Mouse (Mus musculus): Measurements from ENCODE around the gene Gm20696. TPM values are rescaled to one million over a fixed set of nuclear protein-coding genes. Genes with fewer than 3 reads are reported as not detected.

Gene Gm20696
- polyA plus RNA-seq, 1 experiment from 2014 or later: 2.3 TPM

DNA sequence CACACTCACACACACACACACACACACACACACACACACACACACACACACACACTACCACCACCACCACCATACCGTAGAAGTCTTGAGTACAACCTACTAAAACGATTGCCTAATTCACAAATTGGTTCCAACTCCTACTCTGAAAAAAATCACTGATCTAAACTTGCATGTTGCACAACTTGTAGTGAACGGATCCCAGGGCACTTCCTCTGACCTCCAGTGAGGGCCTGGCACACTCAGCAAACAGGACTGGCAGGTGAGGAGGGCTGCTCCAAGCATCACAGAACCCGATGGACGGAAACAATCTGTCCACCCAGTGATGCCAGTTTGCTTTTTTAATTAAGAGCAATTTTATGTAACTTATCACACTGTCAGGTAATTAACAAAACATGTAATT, 413.8 kb downstream of the Gm20696 start:
- no peak overlapping the region for H3K27ac ChIP-seq (ENCODE audit: low read length)
- H3K4me2 ChIP-seq (ENCODE audit: low read depth, low read length): no peak overlapping the region
- no peak overlapping the region for H3K9ac ChIP-seq (ENCODE audit: low read length)
- no peaks in the 10 kb centered on the region for H3K9me3 ChIP-seq (replicated peaks; ENCODE audit: control insufficient read depth, low read length)
- no peaks in the 10 kb centered on the region for H3K27me3 ChIP-seq (ENCODE audit: control insufficient read depth, insufficient read depth, low read length)
- H3K36me3 ChIP-seq (ENCODE audit: control insufficient read depth, insufficient read depth): no peaks in the 10 kb centered on the region
- no peak overlapping the region for H3K4me3 ChIP-seq (ENCODE audit: low read length)
- peaks cover 13% of the 10 kb centered on the region for H3K4me1 ChIP-seq (ENCODE audit: control insufficient read depth, insufficient read depth, low read length)
- WGBS: 81% methylated on average over 5 of the region's 5 CpGs
- no peak for ATAC-seq (replicated peaks; ENCODE audit: extremely low read depth, insufficient read depth, low FRiP score)

DNA sequence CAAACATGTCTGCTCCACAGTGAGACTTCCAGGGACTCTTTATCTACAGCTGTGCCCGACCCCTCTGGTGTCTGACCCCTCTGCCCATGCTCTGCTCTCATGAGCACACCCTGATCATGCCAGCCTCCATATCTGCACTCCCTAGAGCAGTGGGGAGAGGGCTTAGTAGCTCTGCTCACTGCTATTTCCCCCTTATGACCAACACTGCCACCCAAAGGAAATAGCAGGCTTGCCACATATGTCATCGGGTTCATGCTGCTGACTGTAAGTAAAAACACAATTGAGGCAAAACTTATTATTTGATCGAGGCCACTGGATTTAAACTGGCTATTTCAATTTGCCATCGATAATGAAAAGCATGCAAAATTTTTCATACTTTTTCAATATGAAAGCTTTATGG, 414.7 kb downstream of the Gm20696 start:
- Histone ChIP-seq H3K4me2 (ENCODE audit: low read depth, low read length) (no peak overlapping the region), H3K27me3 (ENCODE audit: control insufficient read depth, insufficient read depth, low read length) (no peaks in the 10 kb centered on the region), H3K27ac (ENCODE audit: low read length) (no peak overlapping the region), H3K4me3 (ENCODE audit: low read length) (no peak overlapping the region), H3K9me3 (replicated peaks; ENCODE audit: control insufficient read depth, low read length) (no peaks in the 10 kb centered on the region), H3K4me1 (ENCODE audit: control insufficient read depth, insufficient read depth, low read length) (peaks cover 13% of the 10 kb centered on the region), H3K9ac (ENCODE audit: low read length) (no peak overlapping the region), H3K36me3 (ENCODE audit: control insufficient read depth, insufficient read depth) (no peaks in the 10 kb centered on the region)
- ATAC-seq (replicated peaks; ENCODE audit: extremely low read depth, insufficient read depth, low FRiP score): no peak; the same call in 1 of the 2 replicates
- 74% methylated on average over 4 of the region's 4 CpGs for WGBS

DNA sequence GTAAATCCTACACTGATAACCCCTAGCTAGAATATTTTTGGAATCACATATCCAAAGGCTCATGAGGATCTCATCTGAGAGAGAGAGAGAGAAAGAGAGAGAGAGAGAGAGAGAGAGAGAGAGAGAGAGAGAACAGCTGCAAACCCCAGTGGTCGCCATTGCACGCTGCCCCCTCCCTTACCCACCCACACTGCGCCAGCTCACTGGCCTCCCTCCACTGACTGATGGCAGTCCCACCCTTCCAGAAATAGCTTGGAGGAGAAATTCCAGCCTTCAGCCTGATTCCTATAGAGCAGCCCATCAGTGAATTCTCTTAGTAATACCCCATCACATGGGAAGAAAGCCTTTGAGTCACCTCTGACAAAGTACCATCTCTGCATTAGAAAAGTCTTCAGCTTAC, 415.4 kb downstream of the Gm20696 start:
- Histone ChIP-seq H3K36me3 (ENCODE audit: control insufficient read depth, insufficient read depth) (no peaks in the 10 kb centered on the region), H3K9me3 (replicated peaks; ENCODE audit: control insufficient read depth, low read length) (no peaks in the 10 kb centered on the region), H3K27ac (ENCODE audit: low read length) (peak overlapping the region; percentile 33; the same call in 1 of the 2 replicates), H3K4me3 (ENCODE audit: low read length) (no peak overlapping the region), H3K27me3 (ENCODE audit: control insufficient read depth, insufficient read depth, low read length) (no peaks in the 10 kb centered on the region), H3K4me1 (ENCODE audit: control insufficient read depth, insufficient read depth, low read length) (peaks cover 13% of the 10 kb centered on the region), H3K4me2 (ENCODE audit: low read depth, low read length) (peak overlapping the region; percentile 0; the same call in 1 of the 2 replicates), H3K9ac (ENCODE audit: low read length) (no peak overlapping the region)
- ATAC-seq (replicated peaks; ENCODE audit: extremely low read depth, insufficient read depth, low FRiP score): peak; percentile 70; the same call in 1 of the 2 replicates
- 43% methylated on average over 3 of the region's 3 CpGs for WGBS

DNA sequence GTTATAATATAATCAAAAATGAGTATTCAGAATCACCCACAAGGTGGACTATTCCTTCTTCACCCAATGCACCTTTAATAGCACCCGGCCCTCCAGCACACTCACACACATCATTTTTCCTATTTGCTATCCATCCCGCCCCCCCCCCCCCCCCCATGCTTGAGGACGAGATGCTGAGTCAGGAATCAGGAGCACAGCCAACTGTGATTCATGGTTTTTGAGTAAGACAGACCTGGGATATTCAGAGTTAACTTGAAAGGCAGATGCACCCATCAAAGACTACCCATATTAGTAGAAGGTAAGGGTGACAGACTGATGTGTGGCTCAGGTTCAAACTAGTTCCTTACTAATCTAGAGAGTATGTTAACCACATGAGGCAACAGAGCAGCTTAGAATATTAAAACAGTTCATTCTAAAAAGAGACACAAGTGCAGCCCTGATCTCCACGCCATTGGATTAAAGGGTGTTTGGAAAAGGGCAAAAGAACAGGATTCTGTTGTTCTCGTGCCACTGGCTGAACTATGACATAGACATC, 417.0 kb downstream of the Gm20696 start:
- Histone ChIP-seq H3K27ac (ENCODE audit: low read length) (no peak overlapping the region), H3K4me3 (ENCODE audit: low read length) (no peak overlapping the region), H3K4me1 (ENCODE audit: control insufficient read depth, insufficient read depth, low read length) (peaks cover 13% of the 10 kb centered on the region), H3K36me3 (ENCODE audit: control insufficient read depth, insufficient read depth) (no peaks in the 10 kb centered on the region), H3K9ac (ENCODE audit: low read length) (no peak overlapping the region), H3K4me2 (ENCODE audit: low read depth, low read length) (no peak overlapping the region), H3K9me3 (replicated peaks; ENCODE audit: control insufficient read depth, low read length) (no peaks in the 10 kb centered on the region), H3K27me3 (ENCODE audit: control insufficient read depth, insufficient read depth, low read length) (no peaks in the 10 kb centered on the region)
- 74% methylated on average over 5 of the region's 5 CpGs for WGBS
- no peak for ATAC-seq (replicated peaks; ENCODE audit: extremely low read depth, insufficient read depth, low FRiP score)

DNA sequence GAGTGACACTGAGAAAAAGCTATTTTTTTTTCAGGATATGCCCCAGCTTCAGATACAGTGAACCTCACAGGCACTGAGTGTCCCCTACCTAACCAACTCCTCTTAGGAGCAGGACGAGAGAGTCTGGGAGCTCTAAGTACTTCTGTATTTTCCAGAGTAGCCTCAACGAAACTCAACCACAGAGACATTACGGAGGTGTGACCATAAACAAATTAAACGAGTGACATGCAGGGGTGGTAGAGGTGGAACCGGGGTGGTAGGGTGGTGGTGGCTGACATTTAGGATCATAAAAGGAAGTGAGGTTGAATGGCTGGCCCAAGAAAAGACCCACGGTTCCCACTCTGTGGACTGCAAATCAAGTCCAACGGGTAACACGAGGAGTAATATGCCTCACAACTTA, 418.2 kb downstream of the Gm20696 start:
- Histone ChIP-seq H3K27me3 (ENCODE audit: control insufficient read depth, insufficient read depth, low read length) (no peaks in the 10 kb centered on the region), H3K27ac (ENCODE audit: low read length) (no peak overlapping the region), H3K4me1 (ENCODE audit: control insufficient read depth, insufficient read depth, low read length) (peaks cover 11% of the 10 kb centered on the region), H3K4me2 (ENCODE audit: low read depth, low read length) (no peak overlapping the region), H3K9ac (ENCODE audit: low read length) (no peak overlapping the region), H3K4me3 (ENCODE audit: low read length) (no peak overlapping the region), H3K36me3 (ENCODE audit: control insufficient read depth, insufficient read depth) (no peaks in the 10 kb centered on the region), H3K9me3 (replicated peaks; ENCODE audit: control insufficient read depth, low read length) (no peaks in the 10 kb centered on the region)
- WGBS: 80% methylated on average over 8 of the region's 8 CpGs
- no peak for ATAC-seq (replicated peaks; ENCODE audit: extremely low read depth, insufficient read depth, low FRiP score)

DNA sequence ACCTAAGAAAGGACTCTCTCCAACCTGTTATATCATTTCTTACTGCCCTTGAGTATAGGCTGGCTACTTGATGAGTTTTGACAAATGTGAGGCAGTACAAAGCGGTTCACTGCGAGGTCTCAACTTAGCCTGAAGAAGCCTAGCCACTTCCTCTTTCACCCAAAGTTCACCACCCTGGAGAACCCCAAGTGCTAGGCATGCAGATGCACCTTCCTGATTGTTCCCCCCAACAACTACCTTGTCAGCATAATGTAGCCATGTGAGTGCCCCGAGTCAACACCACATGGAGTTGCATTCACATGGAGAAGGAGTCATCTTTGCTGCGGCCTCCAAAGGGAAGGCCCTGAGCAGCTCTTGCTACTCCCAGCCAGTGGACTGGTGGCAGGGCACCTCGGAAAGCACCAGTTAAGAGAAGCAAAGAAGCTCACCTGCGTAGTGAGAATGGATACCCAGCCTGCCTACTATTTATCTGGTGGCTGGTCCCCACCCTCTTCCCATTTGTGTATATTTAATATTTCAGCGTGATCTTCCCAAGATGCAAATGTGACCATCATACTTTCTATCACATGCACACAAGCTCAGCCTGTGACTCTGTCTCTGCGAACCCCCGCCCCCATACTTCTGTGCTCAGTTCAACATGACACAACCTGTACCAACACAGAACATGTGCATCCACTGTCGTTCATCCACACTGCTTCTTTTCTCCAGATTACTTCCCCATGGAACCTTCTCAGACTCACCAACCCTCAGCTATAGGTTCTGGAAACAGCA, 424.8 kb downstream of the Gm20696 start:
- no peak for ATAC-seq (replicated peaks; ENCODE audit: extremely low read depth, insufficient read depth, low FRiP score)
- 91% methylated on average over 10 of the region's 10 CpGs for WGBS
- no peak overlapping the region for H3K4me3 ChIP-seq (ENCODE audit: low read length)
- no peaks in the 10 kb centered on the region for H3K4me1 ChIP-seq (ENCODE audit: control insufficient read depth, insufficient read depth, low read length)
- no peaks in the 10 kb centered on the region for H3K36me3 ChIP-seq (ENCODE audit: control insufficient read depth, insufficient read depth)
- no peaks in the 10 kb centered on the region for H3K27me3 ChIP-seq (ENCODE audit: control insufficient read depth, insufficient read depth, low read length)
- no peaks in the 10 kb centered on the region for H3K9me3 ChIP-seq (replicated peaks; ENCODE audit: control insufficient read depth, low read length)
- H3K27ac ChIP-seq (ENCODE audit: low read length): no peak overlapping the region
- no peak overlapping the region for H3K4me2 ChIP-seq (ENCODE audit: low read depth, low read length)
- H3K9ac ChIP-seq (ENCODE audit: low read length): no peak overlapping the region

DNA sequence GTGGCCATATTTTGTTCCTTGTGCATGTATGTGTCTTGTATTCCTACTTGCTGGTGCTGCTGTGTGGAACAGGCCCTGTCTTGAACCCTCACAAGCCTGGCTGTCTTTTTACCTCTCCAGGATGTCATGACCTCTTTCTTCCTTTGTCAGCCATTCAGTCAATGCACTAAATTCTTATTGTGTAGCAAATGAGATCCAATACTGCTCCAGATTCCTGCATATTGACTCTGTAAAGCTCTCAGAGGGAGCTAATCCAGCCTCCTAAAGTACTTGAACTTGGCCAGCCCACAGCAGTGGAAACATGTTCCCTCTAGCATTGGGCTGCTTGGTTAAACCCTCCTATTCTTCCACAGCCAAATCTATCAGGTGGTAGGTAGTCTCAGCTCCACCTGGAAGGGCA, 425.8 kb downstream of the Gm20696 start:
- H3K4me3 ChIP-seq (ENCODE audit: low read length): no peak overlapping the region
- no peaks in the 10 kb centered on the region for H3K9me3 ChIP-seq (replicated peaks; ENCODE audit: control insufficient read depth, low read length)
- peaks cover 8% of the 10 kb centered on the region; the same call in 1 of the 2 replicates for H3K4me1 ChIP-seq (ENCODE audit: control insufficient read depth, insufficient read depth, low read length)
- no peaks in the 10 kb centered on the region for H3K27me3 ChIP-seq (ENCODE audit: control insufficient read depth, insufficient read depth, low read length)
- H3K27ac ChIP-seq (ENCODE audit: low read length): no peak overlapping the region
- ATAC-seq (replicated peaks; ENCODE audit: extremely low read depth, insufficient read depth, low FRiP score): no peak
- no peak overlapping the region for H3K9ac ChIP-seq (ENCODE audit: low read length)
- no peaks in the 10 kb centered on the region for H3K36me3 ChIP-seq (ENCODE audit: control insufficient read depth, insufficient read depth)
- no peak overlapping the region for H3K4me2 ChIP-seq (ENCODE audit: low read depth, low read length)

DNA sequence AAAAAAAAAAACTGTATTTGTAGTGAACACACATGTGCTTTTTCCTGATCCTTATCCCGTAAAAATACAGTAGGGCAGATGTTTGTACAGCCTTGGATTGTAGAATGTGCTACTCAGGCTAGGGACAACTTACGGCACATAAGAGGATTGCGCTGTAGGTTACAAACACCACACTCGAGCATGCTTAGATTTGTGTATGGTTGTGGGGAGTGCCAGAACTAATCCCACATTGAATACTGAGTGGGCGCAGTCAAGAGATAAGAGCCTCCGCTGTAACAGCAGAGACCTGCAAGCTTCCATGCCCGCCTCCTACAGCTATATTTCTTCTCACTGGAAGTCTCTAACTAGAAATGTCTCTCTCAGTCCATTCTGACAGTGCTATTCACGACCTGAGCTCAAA, 431.0 kb downstream of the Gm20696 start:
- WGBS: 51% methylated on average over 8 of the region's 8 CpGs
- no peaks in the 10 kb centered on the region for H3K27me3 ChIP-seq (ENCODE audit: control insufficient read depth, insufficient read depth, low read length)
- H3K27ac ChIP-seq (ENCODE audit: low read length): no peak overlapping the region
- H3K4me2 ChIP-seq (ENCODE audit: low read depth, low read length): no peak overlapping the region
- ATAC-seq (replicated peaks; ENCODE audit: extremely low read depth, insufficient read depth, low FRiP score): no peak
- no peaks in the 10 kb centered on the region for H3K36me3 ChIP-seq (ENCODE audit: control insufficient read depth, insufficient read depth)
- no peak overlapping the region for H3K9ac ChIP-seq (ENCODE audit: low read length)
- peaks cover 13% of the 10 kb centered on the region; the same call in 1 of the 2 replicates for H3K4me1 ChIP-seq (ENCODE audit: control insufficient read depth, insufficient read depth, low read length)
- no peak overlapping the region for H3K4me3 ChIP-seq (ENCODE audit: low read length)
- H3K9me3 ChIP-seq (replicated peaks; ENCODE audit: control insufficient read depth, low read length): no peaks in the 10 kb centered on the region

DNA sequence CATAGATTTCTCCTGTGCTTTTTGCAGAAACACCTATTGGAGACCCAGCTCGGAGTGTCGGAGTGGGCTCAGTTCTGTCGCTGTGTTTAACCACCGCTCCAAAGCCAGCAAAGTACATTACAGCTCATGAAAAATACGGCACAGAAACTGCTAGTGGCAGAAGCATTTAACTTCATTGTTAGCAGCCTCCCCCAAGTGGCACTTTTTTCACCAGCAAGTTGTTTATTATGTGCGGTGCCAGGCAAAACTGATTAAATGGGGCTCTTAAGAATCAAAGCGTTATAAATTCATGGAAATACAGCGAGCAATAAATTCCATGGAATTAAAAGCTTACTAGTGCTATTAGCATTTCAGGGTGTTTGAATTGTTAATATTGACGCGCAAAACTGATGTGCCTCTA, 433.2 kb downstream of the Gm20696 start:
- Histone ChIP-seq H3K9ac (ENCODE audit: low read length) (no peak overlapping the region), H3K36me3 (ENCODE audit: control insufficient read depth, insufficient read depth) (no peaks in the 10 kb centered on the region), H3K27me3 (ENCODE audit: control insufficient read depth, insufficient read depth, low read length) (no peaks in the 10 kb centered on the region), H3K9me3 (replicated peaks; ENCODE audit: control insufficient read depth, low read length) (no peaks in the 10 kb centered on the region), H3K4me3 (ENCODE audit: low read length) (no peak overlapping the region), H3K4me2 (ENCODE audit: low read depth, low read length) (no peak overlapping the region), H3K27ac (ENCODE audit: low read length) (no peak overlapping the region), H3K4me1 (ENCODE audit: control insufficient read depth, insufficient read depth, low read length) (peaks cover 13% of the 10 kb centered on the region; the same call in 1 of the 2 replicates)
- WGBS: 90% methylated on average over 10 of the region's 10 CpGs
- no peak for ATAC-seq (replicated peaks; ENCODE audit: extremely low read depth, insufficient read depth, low FRiP score)

All from heart, embryonic 16.5 days (tissue).